28 mouse cellular contexts compared by ENCODE assay signal in genomic region chr8:96092931-96093330, GRCm38 (mm10).
"Had no signal": no experiment of that assay in that cellular context is flagged by ENCODE, and none has a peak within 500 bp of the region (broad histone marks: within the 10 kb centered on the region; RNA-seq: fewer than 3 reads in every experiment).

No protein-coding gene starts in this region.

- H3K27ac ChIP-seq: embryonic facial prominence, embryonic 10.5 days; embryonic facial prominence, embryonic 12.5 days; embryonic facial prominence, embryonic 13.5 days; embryonic facial prominence, embryonic 15.5 days; forebrain, embryonic 10.5 days; forebrain, embryonic 12.5 days; forebrain, embryonic 13.5 days; forebrain, embryonic 15.5 days; gastrocnemius, adult 2 months had no signal

- H3K36me3 ChIP-seq: embryonic facial prominence, embryonic 10.5 days; embryonic facial prominence, embryonic 12.5 days; embryonic facial prominence, embryonic 13.5 days; embryonic facial prominence, embryonic 15.5 days; forebrain, embryonic 10.5 days; forebrain, embryonic 12.5 days; forebrain, embryonic 15.5 days had no signal

- DNase-seq: cerebellum, adult 2 months; cerebellum, adult 8-10 months; cerebellum, adult 9-10 months; cerebellum, adult 9-11 months; cerebellum, postnatal 10 days; cerebellum, postnatal 14 days; cerebellum, postnatal 25 days; cerebellum, postnatal 36 days; embryo, embryonic 11 days; forebrain, postnatal 0 days; gastrocnemius, adult 2 months; gastrocnemius, postnatal 10 days; gastrocnemius, postnatal 14 days; gastrocnemius, postnatal 25 days; gastrocnemius, postnatal 36 days; heart, adult 11 months; heart, adult 18-20 months had no signal

- H3K4me1 ChIP-seq: embryonic facial prominence, embryonic 10.5 days; embryonic facial prominence, embryonic 12.5 days; embryonic facial prominence, embryonic 13.5 days; embryonic facial prominence, embryonic 15.5 days; forebrain, embryonic 10.5 days; forebrain, embryonic 12.5 days; forebrain, embryonic 13.5 days; forebrain, embryonic 15.5 days had no signal

- H3K27me3 ChIP-seq: embryonic facial prominence, embryonic 12.5 days; embryonic facial prominence, embryonic 13.5 days; embryonic facial prominence, embryonic 15.5 days; forebrain, embryonic 12.5 days; forebrain, embryonic 13.5 days; forebrain, embryonic 15.5 days had no signal

- H3K9ac ChIP-seq: embryonic facial prominence, embryonic 12.5 days; embryonic facial prominence, embryonic 13.5 days; embryonic facial prominence, embryonic 15.5 days; forebrain, embryonic 12.5 days; forebrain, embryonic 13.5 days; forebrain, embryonic 15.5 days; forebrain, postnatal 0 days had no signal

- H3K4me3 ChIP-seq: embryonic facial prominence, embryonic 10.5 days; embryonic facial prominence, embryonic 12.5 days; embryonic facial prominence, embryonic 13.5 days; embryonic facial prominence, embryonic 15.5 days; erythroblast, embryonic 14.5 days; forebrain, embryonic 10.5 days; forebrain, embryonic 12.5 days; forebrain, embryonic 13.5 days; forebrain, embryonic 15.5 days; gastrocnemius, adult 2 months had no signal

- H3K9me3 ChIP-seq: embryonic facial prominence, embryonic 10.5 days; embryonic facial prominence, embryonic 12.5 days; embryonic facial prominence, embryonic 13.5 days; embryonic facial prominence, embryonic 15.5 days; forebrain, embryonic 10.5 days; forebrain, embryonic 12.5 days; forebrain, embryonic 13.5 days; forebrain, embryonic 15.5 days had no signal

- H3K4me2 ChIP-seq: embryonic facial prominence, embryonic 12.5 days; embryonic facial prominence, embryonic 13.5 days; embryonic facial prominence, embryonic 15.5 days; forebrain, embryonic 12.5 days; forebrain, embryonic 13.5 days; forebrain, embryonic 15.5 days had no signal

- ATAC-seq: forebrain, embryonic 13.5 days; forebrain, embryonic 14.5 days; forebrain, embryonic 15.5 days; forebrain, embryonic 16.5 days; forebrain, postnatal 0 days had no signal
